Mouse (Mus musculus) heart, postnatal 10 days (tissue): ENCODE measurements at regions not wholly inside any gene's neighbourhood (a gene's known extent, or its start where the extent isn't known, plus 50 kb on each side); places are given as distances from the start of the nearest gene placed in this dataset.
A peak's percentile ranks its signal among the peaks of the same experiment; 100 is the strongest.

ENCODE experiments used
- DNase-seq, 2 experiments: peaks; one replicate each; pipeline ENCODE4 v3.0.0; 2021
- intact Hi-C: fragments of 180-260 bp; cut with DNase I; formaldehyde crosslinking; loops from one replicate; pipeline ENCODE4 v1.15.1; 2025

DNA sequence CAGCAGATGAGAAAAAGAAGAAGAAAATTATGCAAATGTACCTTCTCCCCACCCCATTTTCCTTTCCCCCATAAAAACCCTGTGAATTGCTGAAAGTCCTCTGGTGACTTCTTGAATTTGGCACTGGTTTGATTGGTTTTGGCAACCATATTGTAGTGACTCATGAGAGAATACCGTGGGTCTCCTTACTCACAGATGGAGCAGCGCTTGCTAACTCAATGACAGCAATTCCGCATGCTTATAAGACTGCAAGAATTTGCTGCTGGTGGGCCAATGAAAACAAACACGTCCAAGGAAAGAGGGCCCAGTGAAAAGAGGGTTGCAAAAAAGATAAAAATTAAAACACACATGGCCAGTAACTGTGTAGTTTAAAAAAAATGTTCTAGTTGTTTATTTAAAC is 65.0 kb upstream of the Ercc6l2 start:
- DNase-seq: peak; percentile 73 to 79

DNA sequence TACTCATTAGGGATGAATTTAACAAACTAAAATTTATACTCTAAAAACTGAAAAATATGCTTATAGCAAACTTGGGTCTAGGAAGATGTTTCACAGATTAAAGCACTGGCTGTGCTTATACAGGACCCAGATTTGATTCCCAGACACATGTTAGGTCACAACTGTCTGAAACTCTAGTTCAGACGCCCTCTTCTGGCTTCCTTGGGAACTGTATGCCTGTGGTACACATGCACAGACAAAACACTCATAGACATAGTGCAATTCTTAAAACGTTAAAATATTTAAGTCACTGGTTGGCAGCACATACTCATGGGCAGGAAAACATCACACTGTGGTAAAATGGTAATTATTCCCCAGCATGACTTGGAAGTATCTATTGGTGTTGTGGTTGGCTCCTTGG is 63.8 kb upstream of the Ercc6l2 start:
- no peak for DNase-seq
- intact Hi-C loops: no loop called here

More for the DNA sequence above, 65.0 kb upstream of the Ercc6l2 start:
- intact Hi-C loops: no loop called here

DNA sequence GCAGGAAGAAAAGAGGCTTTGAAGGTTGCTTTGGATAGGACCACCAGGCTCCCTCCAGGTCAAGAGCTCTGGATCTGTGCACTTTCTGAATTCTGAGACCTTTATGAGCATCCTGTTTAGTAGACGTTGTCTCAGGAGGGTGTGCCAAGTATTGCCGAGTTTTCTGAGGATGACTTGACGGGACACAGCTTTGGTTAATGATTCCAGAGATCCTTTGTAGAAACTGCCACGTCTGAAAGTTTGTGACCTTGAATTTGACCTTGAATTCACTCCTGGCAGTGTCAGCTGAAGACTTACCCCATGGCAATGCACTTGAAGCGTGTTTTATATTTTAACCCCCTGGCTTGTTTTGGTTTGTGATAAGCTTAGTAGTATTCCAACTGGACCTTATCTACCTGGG is 58.0 kb upstream of the Ercc6l2 start:
- intact Hi-C loops: no loop called here
- DNase-seq: no peak

DNA sequence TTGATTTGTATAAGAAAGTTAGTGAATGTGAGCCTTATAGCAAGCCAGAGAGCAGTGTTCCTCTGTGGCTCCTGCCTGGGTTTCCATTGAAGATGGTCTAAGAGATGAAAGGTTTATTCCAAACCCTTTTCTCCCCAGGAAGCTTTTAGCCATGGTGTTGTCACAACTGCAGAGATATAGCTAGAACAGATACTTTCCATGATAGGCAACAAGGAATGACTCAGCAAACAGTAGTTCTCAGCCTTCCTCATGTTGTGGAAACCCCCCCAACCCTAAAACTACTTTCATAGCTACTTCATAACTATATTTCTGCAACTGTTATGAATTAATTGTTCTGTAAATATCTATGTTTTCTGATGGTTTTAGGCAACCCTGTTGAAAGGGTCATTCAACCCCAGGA is 53.5 kb upstream of the Ercc6l2 start:
- no peak for DNase-seq
- intact Hi-C loops: no loop called here
